Mouse (Mus musculus) hindbrain, postnatal 0 days (tissue): ENCODE data around the gene Tmem63a. TPM values are rescaled to one million over a fixed set of nuclear protein-coding genes. Genes with fewer than 3 reads are reported as not detected.

Source experiments
- ATAC-seq: fragments of 200-750 bp; cut with Nextera tagmentation; 2 replicates; pipeline ENCODE4 v1.8.0; 2017; ENCODE audit warnings: mild to moderate bottlenecking, moderate TSS enrichment, moderate library complexity
- DNase-seq: peaks from one replicate; pipeline ENCODE4 v3.0.0-alpha.2; 2015; ENCODE audit warnings: low spot score
- H3K27ac ChIP-seq: fragments of 300-500 bp; sonication (generic); 2 replicates; pipeline ENCODE4 v1.5.1; 2014; ENCODE audit warnings: mild to moderate bottlenecking
- H3K27me3 ChIP-seq: fragments of 300-500 bp; sonication (generic); 2 replicates; pipeline ENCODE4 v1.6.1; 2014; ENCODE audit warnings: low read length, mixed read lengths; ENCODE audit not compliant: insufficient read depth
- H3K36me3 ChIP-seq: fragments of 300-500 bp; sonication (generic); 2 replicates; pipeline ENCODE4 v1.6.1; 2014; ENCODE audit warnings: low read length, mixed read lengths; ENCODE audit not compliant: insufficient read depth
- H3K4me1 ChIP-seq: fragments of 300-500 bp; sonication (generic); 2 replicates; pipeline ENCODE4 v1.6.1; 2014; ENCODE audit warnings: antibody characterized with exemption, low read length, mixed read lengths; ENCODE audit not compliant: insufficient read depth
- H3K4me2 ChIP-seq: fragments of 300-500 bp; sonication (generic); 2 replicates; pipeline ENCODE4 v1.6.1; 2014; ENCODE audit warnings: low read depth, mild to moderate bottlenecking, low read length, moderate library complexity, mixed read lengths
- H3K4me3 ChIP-seq: fragments of 300-500 bp; sonication (generic); 2 replicates; pipeline ENCODE4 v1.5.1; 2014; ENCODE audit warnings: low read length
- H3K9ac ChIP-seq: fragments of 300-500 bp; sonication (generic); replicated peaks from 2 replicates; pipeline ENCODE4 v1.6.1; 2014; ENCODE audit warnings: mild to moderate bottlenecking, low read length, moderate library complexity, mixed read lengths
- H3K9me3 ChIP-seq: fragments of 300-500 bp; sonication (generic); 2 replicates; pipeline ENCODE4 v1.6.1; 2016; ENCODE audit warnings: low read length, mixed read lengths
- CTCF ChIP-seq: IDR thresholded peaks from 2 replicates; pipeline ENCODE4 v1.5.1; 2016; ENCODE audit warnings: antibody characterized with exemption, control low read depth, low read depth
- whole genome bisulfite sequencing: fragments of 180-500 bp; shearing (Covaris S2); extraction: QIAGEN DNeasy Blood & Tissue Kit; methylation state at CpG from one replicate; pipeline ENCODE4 v1.1.7; 2014; 5-methylcytosine and 5-hydroxymethylcytosine counted together
- polyA plus RNA-seq: library from polyadenylated mRNA; unstranded; fragments of >200 nt; fragmentation: Nextera tagmentation; extraction: Ambion mirVana; gene quantifications from 2 replicates; pipeline ENCODE4 v1.2.1, GENCODE M21; 2015
- total RNA-seq: library from RNA; depleted of rRNA; stranded (reverse); fragments of >200 nt; gene quantifications from 2 replicates; pipeline ENCODE4 v1.2.3, GENCODE M21; 2014

Tmem63a gene
- total and polyA plus RNA-seq, 2 experiments from 2014 or later = 3.0 to 5.4 TPM

- H3K9me3 ChIP-seq = no peaks in the 10 kb centered on the region
- H3K27me3 ChIP-seq = no peaks in the 10 kb centered on the region
- no peak for TF ChIP-seq CTCF
- H3K4me3 ChIP-seq = no peak overlapping the region
- H3K4me1 ChIP-seq = no peaks in the 10 kb centered on the region
- no peak overlapping the region for H3K4me2 ChIP-seq
- ATAC-seq (no peak), DNase-seq (no peak)
- WGBS = 67% methylated on average over 20 of the region's 20 CpGs
- no peak overlapping the region for H3K9ac ChIP-seq
- no peak overlapping the region for H3K27ac ChIP-seq
- peaks cover 13% of the 10 kb centered on the region for H3K36me3 ChIP-seq
These were observed 30.4 kb upstream of the Tmem63a start for GRCm38 (mm10) chr1:180911653-180912287.

DNA sequence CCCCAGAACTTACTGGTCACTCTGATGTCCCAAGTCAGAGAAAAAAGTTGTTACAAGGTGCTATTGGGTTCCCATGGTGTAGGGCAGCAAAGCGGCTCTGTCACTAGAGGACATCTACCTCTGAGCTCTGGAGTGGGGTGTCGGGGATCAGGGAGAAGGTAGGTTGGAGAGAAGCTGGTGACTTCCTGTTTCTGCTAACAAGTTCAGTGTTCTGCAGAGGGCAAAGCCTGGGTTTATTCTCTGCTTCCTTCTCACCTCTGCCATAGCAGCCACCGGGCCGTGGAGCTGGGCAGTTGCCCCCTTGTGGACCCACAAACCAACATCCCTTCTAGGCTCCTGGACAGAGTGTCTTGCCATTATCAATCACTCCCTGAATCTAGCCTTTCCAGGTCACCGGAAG lies 29.4 kb upstream of the Tmem63a start:
- H3K4me1 ChIP-seq = no peaks in the 10 kb centered on the region
- no peak overlapping the region for H3K27ac ChIP-seq
- DNase-seq = no peak
- no peak overlapping the region for H3K4me3 ChIP-seq
- no peak for ATAC-seq
- H3K27me3 ChIP-seq = no peaks in the 10 kb centered on the region
- WGBS = 92% methylated on average over 5 of the region's 5 CpGs
- peaks cover 5% of the 10 kb centered on the region; the same call in 1 of the 2 replicates for H3K36me3 ChIP-seq
- H3K9ac ChIP-seq = no peak overlapping the region
- H3K4me2 ChIP-seq = no peak overlapping the region
- no peak for TF ChIP-seq CTCF
- H3K9me3 ChIP-seq = no peaks in the 10 kb centered on the region

DNA sequence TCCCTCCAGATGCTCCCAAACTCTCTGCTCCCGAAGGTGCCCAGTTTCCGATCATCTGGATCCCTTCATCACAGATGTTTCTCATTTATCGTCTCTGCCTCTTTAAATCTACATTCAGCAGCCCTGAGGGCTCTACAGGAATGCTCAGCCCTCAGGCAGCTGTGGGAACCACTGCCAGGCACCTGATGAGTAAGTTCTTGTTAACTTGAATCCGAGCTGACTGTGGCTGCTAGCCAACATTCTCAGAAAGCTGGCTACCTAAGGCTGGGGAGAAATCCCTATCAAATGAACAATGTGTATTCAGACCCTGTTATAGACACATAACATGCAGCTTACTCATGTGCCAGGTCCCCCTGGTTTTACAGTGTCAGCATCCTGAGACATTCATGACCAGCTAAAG lies 28.3 kb upstream of the Tmem63a start:
- Histone ChIP-seq H3K4me1 (no peaks in the 10 kb centered on the region), H3K9ac (no peak overlapping the region), H3K27ac (no peak overlapping the region), H3K27me3 (no peaks in the 10 kb centered on the region), H3K4me2 (no peak overlapping the region), H3K36me3 (no peaks in the 10 kb centered on the region), H3K9me3 (no peaks in the 10 kb centered on the region), H3K4me3 (no peak overlapping the region)
- DNase-seq (no peak), ATAC-seq (no peak)
- TF ChIP-seq CTCF = no peak
- 60% methylated on average over 4 of the region's 4 CpGs for WGBS

GRCm38 (mm10) chr1:180916425-180916824 lies 25.7 kb upstream of the Tmem63a start:
- no peaks in the 10 kb centered on the region for H3K4me1 ChIP-seq
- no peak for TF ChIP-seq CTCF
- no peaks in the 10 kb centered on the region for H3K9me3 ChIP-seq
- H3K27ac ChIP-seq = no peak overlapping the region
- no peak overlapping the region for H3K4me3 ChIP-seq
- ATAC-seq = no peak
- no peaks in the 10 kb centered on the region for H3K36me3 ChIP-seq
- no peak for DNase-seq
- no peak overlapping the region for H3K4me2 ChIP-seq
- no peaks in the 10 kb centered on the region for H3K27me3 ChIP-seq
- WGBS = 80% methylated on average over 11 of the region's 11 CpGs
- H3K9ac ChIP-seq = no peak overlapping the region

GRCm38 (mm10) chr1:180917053-180917452 lies 25.1 kb upstream of the Tmem63a start:
- Histone ChIP-seq H3K36me3 (no peaks in the 10 kb centered on the region), H3K27me3 (no peaks in the 10 kb centered on the region), H3K27ac (no peak overlapping the region), H3K4me3 (no peak overlapping the region), H3K4me2 (no peak overlapping the region), H3K4me1 (no peaks in the 10 kb centered on the region), H3K9me3 (no peaks in the 10 kb centered on the region), H3K9ac (no peak overlapping the region)
- 72% methylated on average over 1 of the region's 1 CpGs for WGBS
- TF ChIP-seq CTCF = no peak
- no peak for ATAC-seq
- no peak for DNase-seq

DNA sequence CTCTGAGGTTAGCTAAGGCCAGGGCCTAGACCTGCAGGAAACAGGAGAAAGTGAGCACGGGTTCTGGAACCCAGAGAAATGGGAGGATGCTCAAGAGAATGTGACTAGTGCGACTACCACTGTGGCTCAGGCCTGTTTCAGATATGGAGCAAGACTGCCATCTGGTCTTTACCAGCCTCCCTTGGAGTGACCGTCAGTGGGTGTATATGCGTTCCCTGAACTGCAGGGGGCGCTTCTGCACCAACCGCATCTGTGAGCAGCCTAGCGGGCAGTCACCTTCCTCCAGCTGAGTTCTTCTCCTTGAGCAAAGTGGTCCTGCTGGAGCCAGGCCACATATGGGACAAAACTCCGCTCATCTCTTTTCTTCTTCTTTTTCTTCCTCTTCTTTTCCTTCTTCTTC lies 22.5 kb upstream of the Tmem63a start:
- 32% methylated on average over 8 of the region's 8 CpGs for WGBS
- ATAC-seq (no peak), DNase-seq (no peak)
- Histone ChIP-seq H3K4me3 (no peak overlapping the region), H3K9ac (no peak overlapping the region), H3K9me3 (no peaks in the 10 kb centered on the region), H3K4me2 (no peak overlapping the region), H3K27me3 (no peaks in the 10 kb centered on the region), H3K4me1 (no peaks in the 10 kb centered on the region), H3K27ac (no peak overlapping the region), H3K36me3 (no peaks in the 10 kb centered on the region)
- peak; percentile 54 for TF ChIP-seq CTCF

DNA sequence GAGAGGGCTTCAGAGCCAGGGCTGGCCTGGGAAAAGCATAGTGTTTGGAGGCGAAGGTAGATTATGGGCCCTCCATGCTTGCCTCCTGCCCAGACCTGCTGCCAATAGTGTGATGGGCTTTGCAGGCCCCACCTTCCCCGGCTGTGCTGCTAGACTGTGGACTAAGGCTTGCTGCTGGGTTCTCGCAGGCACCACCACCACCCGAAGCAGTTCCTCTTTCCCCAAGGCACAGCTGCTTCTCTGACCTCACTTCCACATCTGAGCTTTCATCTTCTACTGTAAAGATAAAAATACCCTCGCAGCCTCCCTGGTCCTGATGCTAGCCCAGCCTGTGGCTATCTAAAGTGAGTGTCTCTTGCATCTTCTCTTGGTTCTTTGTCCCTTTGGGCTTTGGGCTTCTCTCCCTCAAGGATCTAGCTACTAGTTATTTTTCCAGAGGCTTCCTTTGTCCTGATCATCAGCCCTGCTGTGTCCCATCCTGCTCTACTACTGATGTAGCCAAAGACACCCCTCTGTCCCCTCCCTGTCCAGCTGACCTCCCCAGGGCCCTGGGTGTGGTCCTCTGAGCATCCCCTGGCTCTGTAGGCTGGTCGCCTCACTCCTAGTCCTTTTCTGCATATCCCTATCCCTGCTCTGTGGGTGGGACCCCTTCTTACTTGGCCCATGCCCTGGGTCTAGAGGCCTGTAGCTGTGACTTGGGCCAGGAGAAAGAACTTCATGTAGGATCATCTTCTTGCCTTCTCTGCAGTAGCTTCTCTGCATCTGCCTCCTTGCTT lies 19.7 kb upstream of the Tmem63a start:
- no peak overlapping the region for H3K4me2 ChIP-seq

More for the DNA sequence above, 19.7 kb upstream of the Tmem63a start:
- H3K36me3 ChIP-seq = no peaks in the 10 kb centered on the region
- TF ChIP-seq CTCF = no peak
- H3K9ac ChIP-seq = no peak overlapping the region
- no peak overlapping the region for H3K27ac ChIP-seq
- H3K4me3 ChIP-seq = no peak overlapping the region
- no peaks in the 10 kb centered on the region for H3K4me1 ChIP-seq
- no peaks in the 10 kb centered on the region for H3K9me3 ChIP-seq
- ATAC-seq = no peak
- DNase-seq = no peak
- no peaks in the 10 kb centered on the region for H3K27me3 ChIP-seq
- 75% methylated on average over 6 of the region's 6 CpGs for WGBS
